Comparison of ENCODE assay signal across 12 mouse cellular contexts in genomic region chr4:51152973-51153372, GRCm38 (mm10).
"Had no signal": no experiment of that assay in that cellular context is flagged by ENCODE, and none has a peak within 500 bp of the region (broad histone marks: within the 10 kb centered on the region; RNA-seq: fewer than 3 reads in every experiment).

No protein-coding gene starts in this region.

- H3K9me3 ChIP-seq: limb, embryonic 10.5 days; liver, embryonic 15.5 days; neural tube, embryonic 12.5 days had no signal

- H3K27ac ChIP-seq: left cerebral cortex, adult 2 months; limb, embryonic 10.5 days; liver, embryonic 15.5 days; neural tube, embryonic 12.5 days; stomach, postnatal 0 days had no signal

- DNase-seq: kidney, adult 18-20 months; kidney, postnatal 14 days; lung, adult 2 months; lung, postnatal 36 days; right cerebral cortex, postnatal 14 days had no signal

- H3K4me1 ChIP-seq: limb, embryonic 10.5 days; liver, embryonic 15.5 days; neural tube, embryonic 12.5 days had no signal

- H3K36me3 ChIP-seq: limb, embryonic 10.5 days; liver, embryonic 15.5 days; neural tube, embryonic 12.5 days had no signal

- H3K4me3 ChIP-seq: left cerebral cortex, adult 2 months; limb, embryonic 10.5 days; liver, embryonic 15.5 days; neural tube, embryonic 12.5 days had no signal

- ATAC-seq: lung, postnatal 0 days had no signal

- H3K27me3 ChIP-seq: liver, embryonic 15.5 days; neural tube, embryonic 12.5 days had no signal

- H3K9ac ChIP-seq: liver, embryonic 15.5 days; neural tube, embryonic 12.5 days had no signal

- H3K4me2 ChIP-seq: liver, embryonic 11.5 days; liver, embryonic 15.5 days; neural tube, embryonic 12.5 days had no signal
